Mouse (Mus musculus): Measurements from ENCODE around the gene Hmg20a.
"Not testable (repeated sequence)": the region's sequence is repeated elsewhere in the genome, so short reads cannot be mapped to it uniquely, and the experiment has no call there.

The Hmg20a gene

GRCm38 (mm10) chr9:56437300-56437892, 19.0 kb downstream of the Hmg20a start:
- DNase-seq (ENCODE audit: inconsistent age in 2 of 2, low spot score in 1 of 2), result not testable (repeated sequence)

- no peak for DNase-seq (ENCODE audit: inconsistent age in 2 of 2, low spot score in 1 of 2)
Measured at GRCm38 (mm10) chr9:56439699-56440098, 21.3 kb downstream of the Hmg20a start.

DNA sequence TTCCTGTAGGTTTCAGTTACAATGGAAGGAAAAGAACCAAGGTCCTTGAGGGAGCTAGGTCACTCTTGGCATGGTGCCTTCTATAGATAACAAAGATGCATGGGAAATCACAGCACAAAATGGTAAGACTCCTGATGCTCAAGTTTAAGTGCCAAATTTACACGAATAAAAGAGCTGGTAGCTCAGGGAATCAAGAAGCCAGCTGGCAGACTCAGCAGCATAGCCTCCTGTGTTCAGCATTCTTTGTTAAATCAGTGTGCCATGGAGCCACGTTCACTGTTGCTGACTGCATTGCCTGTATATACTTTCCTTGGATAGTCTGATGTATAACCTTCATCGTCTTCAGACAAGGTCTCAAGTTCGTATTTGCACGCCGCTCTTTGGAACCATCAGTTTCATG, 33.2 kb downstream of the Hmg20a start:
- no peak for DNase-seq (ENCODE audit: inconsistent age in 2 of 2, low spot score in 1 of 2)

DNA sequence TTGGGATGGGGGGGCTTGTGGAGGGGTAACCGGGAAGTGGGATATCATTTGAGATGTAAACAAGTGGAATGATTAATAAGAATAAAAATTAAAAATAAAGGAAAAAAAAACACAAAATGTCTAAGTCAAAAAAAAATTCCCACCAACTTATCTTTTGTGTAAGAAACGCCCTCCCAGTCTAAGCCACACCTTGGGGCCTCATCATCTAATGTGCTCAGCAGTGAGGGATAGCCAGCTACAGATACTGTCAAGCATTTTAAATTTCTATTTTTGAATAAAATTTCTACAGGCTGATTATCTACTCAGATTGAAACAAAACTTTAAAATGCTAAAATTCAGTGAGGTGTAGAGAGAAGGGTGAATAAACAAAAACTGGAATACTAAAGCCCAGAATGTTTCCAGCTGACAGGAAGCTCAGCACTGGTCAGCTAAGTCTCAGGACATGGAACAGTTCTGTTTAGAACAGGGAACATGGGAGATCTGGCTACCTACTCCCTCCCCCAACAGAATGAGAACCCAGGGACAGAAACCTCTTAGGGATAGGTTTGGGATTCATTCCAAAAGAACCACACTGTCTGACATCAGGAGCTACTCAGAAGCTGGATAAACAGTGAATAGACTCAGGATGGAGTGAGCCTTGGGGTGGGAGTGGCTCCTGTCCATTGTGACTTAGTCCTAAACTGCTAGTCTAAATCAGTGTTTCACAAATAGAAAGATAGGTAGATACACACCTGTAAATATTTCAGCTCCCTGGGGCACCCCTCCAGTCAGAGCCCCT, 34.8 kb downstream of the Hmg20a start:
- no peak for DNase-seq (ENCODE audit: inconsistent age in 2 of 2, low spot score in 1 of 2)

DNA sequence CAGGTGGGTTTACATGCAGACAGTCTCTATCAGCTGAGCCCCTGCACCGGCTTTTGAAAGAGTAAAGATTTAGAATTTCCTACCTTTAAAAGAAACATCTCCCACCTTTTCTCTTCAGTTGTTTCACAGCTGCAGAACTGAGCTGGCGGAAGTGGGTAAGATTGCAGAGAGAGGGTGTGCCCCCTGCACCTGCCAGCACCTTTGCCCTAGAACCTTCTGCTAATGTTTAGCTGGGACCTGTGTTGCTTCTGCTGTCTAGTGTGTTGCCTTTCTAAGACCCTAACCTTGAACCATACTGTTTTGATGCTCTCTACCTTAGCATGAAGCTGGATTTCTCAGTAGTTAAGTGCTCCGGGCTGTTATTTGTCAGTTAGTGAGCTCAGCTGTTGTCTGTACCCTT, 38.0 kb downstream of the Hmg20a start:
- no peak for DNase-seq (ENCODE audit: inconsistent age in 2 of 2, low spot score in 1 of 2)

DNA sequence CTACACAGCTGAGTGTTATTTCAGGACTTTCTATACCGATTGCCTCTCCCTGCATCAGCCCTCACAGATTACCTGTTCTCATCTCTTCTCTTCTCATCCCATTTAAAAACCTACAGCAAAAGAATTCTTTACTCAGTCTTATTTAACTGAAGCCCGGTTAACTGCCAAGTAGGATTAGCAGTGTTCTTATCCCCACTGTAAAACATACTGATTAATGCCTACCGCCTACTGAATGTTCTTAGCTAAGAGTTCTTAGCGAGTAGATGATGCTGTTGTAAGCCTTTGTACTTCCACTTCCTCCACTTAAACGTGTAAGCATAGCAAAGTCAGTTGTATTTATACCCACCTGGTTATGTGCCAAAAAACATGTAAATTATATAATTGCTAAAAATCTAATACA, 42.6 kb downstream of the Hmg20a start:
- DNase-seq (ENCODE audit: inconsistent age in 2 of 2, low spot score in 1 of 2), result no peak

GRCm38 (mm10) chr9:56462606-56463005, 44.2 kb downstream of the Hmg20a start:
- peak; percentile 26 to 67 for DNase-seq (ENCODE audit: inconsistent age in 2 of 2, low spot score in 1 of 2)

DNA sequence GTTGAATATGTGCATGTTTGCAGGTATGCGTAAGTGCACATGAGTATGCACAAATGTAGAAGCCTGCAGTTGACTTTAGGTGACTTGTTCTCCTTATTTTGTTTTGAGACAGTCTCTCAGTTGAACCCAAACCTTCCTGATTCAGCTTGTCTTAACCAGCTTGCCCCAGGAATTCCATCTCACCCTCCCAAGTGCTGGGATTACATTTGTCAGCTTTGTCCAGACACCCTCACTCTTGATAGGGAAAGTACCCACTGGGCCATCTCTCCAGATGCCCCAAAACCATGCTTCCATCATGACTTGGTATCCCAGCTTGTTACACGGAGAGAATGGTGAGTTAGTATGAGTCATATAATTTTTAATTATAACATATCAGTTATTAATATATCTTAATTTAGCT, 44.6 kb downstream of the Hmg20a start:
- DNase-seq (ENCODE audit: inconsistent age in 2 of 2, low spot score in 1 of 2), result no peak

GRCm38 (mm10) chr9:56463686-56464515, 45.5 kb downstream of the Hmg20a start:
- peak; percentile 41 to 82 for DNase-seq (ENCODE audit: inconsistent age in 2 of 2, low spot score in 1 of 2)

DNA sequence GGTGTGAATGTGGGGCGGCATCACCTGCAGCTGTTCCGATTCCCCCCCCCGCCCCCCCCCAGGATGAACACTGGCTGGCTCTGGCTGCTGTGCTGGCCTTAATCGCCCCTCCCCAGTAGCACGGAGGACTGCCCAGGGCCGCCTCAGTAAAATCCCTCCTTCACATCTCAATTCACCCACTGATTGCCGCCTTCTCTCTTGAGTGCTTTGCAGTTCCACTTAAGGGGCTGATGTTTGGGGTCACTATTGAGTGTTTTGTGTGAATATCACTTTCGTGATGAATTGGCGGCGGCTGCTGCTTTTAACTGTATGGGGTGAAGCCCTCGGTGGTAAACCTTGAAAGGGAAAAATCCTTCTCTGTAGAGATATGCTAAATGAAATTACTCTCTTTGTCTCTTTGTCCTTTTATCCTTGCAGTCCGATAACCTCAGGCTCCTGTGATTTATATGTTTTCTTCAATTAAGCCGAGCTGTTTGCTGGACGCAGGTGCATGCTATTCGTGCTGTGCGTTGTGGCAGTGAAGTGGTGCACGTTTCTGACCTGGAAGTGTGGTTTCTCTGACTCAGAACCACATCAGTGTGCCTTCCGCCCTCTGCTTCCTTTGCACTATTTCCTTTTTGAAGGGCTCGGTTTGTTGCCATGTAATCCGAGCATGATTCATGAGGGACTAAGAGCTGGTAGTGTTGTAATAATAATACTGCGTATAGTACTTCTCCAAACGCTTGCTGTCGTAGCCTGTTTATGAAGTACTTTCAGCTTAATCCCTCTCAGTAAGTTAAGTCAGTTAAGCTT, 46.6 kb downstream of the Hmg20a start:
- peak; percentile 66 to 90 for DNase-seq (ENCODE audit: inconsistent age in 2 of 2, low spot score in 1 of 2)

DNA sequence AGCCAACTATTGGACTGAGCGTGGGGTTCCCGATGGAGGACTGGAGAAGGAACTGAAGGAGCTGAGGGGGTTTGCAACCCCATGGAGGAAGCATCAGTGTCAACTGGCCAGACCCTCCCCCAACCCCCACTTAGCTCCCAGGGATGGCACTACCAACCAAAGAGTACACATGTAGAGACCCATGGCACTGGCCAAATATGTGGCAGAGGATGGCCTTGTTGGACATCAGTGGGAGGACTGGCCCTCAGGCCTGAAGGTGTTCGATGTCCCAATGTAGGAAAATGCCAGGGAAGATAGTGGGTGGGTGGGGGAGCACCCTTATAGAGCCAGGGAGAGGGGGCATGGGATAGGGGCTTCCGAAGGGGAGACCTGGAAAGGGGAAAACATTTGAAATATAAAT, 47.8 kb downstream of the Hmg20a start:
- DNase-seq (ENCODE audit: inconsistent age in 2 of 2, low spot score in 1 of 2), result peak in 1 of 2 experiments; percentile 45

DNA sequence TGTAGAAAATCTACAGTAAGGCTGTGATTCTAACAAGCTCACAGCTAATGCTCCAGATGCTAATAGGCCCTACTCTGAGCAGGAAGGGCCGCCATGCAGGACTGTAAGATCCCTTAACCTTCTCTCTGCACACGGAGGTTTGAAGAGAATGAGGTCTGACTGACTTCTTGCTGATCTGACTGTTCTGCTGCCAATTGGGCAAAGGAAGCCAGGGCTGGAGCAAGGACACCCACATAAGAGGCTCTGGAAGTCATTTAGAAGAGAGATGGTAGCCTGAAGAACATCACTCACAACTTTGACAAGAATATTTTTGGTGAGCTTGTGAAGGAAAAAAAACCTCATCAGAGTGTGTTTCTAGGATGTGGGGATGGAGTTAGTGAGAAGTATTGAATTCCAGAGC, 51.2 kb downstream of the Hmg20a start:
- DNase-seq (ENCODE audit: inconsistent age in 2 of 2, low spot score in 1 of 2), result peak; percentile 54 to 78

DNA sequence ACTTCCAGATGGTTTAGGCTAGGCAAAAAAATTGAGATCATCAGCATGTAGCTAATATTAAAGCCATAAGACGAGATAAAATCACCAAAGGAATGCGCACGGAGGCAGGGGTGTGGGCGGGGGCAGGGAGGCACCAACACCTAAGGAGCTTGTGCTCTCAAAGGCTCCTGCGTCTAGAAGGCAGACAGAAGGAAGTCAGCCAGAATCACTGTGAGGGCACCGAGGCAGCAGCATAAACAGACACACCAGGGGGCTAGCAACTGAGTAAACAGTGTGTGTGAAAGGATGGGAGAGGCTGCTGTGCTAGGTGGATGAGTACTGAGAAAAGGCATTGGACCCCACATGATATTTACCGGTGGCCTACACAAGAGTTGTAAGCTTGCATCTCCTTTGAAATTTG, 51.9 kb downstream of the Hmg20a start:
- DNase-seq (ENCODE audit: inconsistent age in 2 of 2, low spot score in 1 of 2), result no peak

DNA sequence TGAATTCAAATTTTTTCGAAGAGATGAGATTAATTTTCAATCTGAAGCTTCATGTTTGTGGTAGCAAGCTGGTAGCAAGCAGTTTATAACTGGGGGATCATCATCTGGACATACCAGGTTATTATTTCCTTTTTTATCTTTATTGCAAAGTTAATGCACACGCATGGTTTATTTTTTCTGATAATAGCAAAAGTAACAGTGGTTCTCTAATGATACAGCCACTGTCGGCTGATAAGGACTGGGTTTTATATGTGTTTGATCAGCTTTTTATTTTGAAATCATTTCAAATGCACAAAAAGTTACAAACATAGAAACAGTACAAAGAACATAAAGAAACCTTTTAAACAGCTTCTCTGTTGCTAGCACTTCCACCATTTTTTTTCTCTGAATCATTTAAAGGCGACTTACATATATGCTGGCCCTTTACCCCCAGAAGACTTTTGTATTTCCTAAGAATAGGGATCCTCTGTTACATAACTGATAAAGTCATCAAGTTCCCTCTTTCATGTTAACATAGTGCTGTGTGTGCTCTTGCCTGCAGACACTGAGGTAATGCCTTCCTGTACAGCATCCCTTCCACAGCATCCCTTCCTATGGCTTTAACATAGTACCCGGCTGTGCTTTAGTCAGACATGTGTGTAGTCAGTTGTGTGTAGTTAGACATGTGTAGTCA, 60.7 kb downstream of the Hmg20a start:
- DNase-seq (ENCODE audit: inconsistent age in 2 of 2, low spot score in 1 of 2), result peak in 1 of 2 experiments; percentile 15

- DNase-seq (ENCODE audit: inconsistent age in 2 of 2, low spot score in 1 of 2), result no peak
Measured at GRCm38 (mm10) chr9:56482623-56483022, 64.2 kb downstream of the Hmg20a start.

GRCm38 (mm10) chr9:56485423-56485822, 67.0 kb downstream of the Hmg20a start:
- DNase-seq (ENCODE audit: inconsistent age in 2 of 2, low spot score in 1 of 2), result no peak

DNA sequence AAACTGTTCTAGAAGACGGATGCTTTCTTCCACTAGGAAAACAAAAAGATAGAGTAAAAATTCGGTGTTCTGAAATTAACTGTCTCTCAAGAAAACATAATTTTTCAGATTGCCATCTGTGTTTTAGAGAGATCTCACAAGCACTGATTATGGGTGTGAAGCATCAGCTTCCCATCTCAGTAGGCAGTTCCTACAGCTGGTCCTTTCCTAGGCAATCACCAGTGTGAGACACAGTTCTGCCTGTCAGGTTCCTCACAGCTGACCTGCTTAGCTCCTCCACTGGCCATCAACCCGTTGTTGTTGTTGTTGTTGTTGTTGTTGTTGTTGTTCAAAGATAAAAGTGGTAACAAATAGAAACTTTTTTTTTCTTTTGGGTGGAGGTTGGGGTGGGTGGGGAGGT, 67.7 kb downstream of the Hmg20a start:
- no peak for DNase-seq (ENCODE audit: inconsistent age in 2 of 2, low spot score in 1 of 2)

DNA sequence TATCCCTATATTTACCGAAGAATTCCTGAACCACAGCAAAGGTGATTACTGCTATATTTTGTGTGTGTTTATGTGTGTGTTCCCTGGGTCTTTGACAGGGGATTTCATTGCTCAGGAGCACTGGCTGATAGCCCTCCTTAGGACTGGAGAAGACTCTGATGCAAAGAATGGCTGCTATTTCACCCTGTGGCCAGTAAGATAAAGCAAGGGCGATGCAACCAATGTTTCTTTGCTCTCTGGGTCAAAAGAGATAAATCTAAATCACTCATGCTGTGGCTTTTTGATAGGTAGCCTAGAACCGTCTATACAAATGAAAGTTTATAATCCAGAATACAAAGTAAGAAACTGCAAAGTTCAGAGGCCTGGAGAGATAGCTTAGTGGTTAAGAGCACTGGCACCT, 69.2 kb downstream of the Hmg20a start:
- DNase-seq (ENCODE audit: inconsistent age in 2 of 2, low spot score in 1 of 2), result no peak

DNA sequence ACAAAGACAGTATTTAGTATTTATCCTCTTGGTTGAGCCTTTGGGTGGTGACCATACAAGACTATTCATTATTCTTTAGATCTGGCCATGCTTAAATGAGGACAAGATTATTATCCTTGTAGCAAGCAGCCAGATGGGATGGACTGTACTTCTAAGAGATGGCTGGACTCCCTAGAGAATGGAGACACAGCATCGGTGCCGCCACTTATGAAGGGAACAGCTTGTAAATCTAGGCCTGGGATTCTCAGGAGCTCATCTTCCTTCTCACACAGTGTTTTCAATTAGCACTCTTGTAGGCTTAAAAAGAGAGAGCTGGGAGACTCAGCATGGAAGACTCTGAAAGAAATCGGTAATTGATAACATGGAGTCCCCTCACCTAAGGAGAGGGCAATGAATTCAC, 74.0 kb downstream of the Hmg20a start:
- DNase-seq (ENCODE audit: inconsistent age in 2 of 2, low spot score in 1 of 2), result no peak

DNA sequence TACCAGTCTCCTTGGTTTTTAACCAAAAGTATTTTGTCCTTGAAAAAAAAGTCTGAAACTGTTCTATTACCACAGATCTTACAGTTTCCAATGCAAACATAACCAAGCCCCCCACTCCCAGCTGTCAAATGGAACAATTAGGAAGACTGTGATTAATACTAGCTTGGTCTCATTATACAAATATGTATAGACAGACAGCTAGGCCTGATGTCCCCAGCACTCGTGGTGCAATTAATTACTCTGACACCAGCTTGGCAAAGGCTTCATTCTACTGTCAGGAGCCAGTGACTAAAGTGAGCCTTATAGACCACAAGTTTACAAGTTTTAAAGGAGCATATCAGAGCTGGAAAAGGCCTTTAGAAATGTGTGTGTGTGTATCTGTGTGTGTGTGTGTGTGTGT, 74.5 kb downstream of the Hmg20a start:
- peak in 1 of 2 experiments; percentile 78 for DNase-seq (ENCODE audit: inconsistent age in 2 of 2, low spot score in 1 of 2)

DNA sequence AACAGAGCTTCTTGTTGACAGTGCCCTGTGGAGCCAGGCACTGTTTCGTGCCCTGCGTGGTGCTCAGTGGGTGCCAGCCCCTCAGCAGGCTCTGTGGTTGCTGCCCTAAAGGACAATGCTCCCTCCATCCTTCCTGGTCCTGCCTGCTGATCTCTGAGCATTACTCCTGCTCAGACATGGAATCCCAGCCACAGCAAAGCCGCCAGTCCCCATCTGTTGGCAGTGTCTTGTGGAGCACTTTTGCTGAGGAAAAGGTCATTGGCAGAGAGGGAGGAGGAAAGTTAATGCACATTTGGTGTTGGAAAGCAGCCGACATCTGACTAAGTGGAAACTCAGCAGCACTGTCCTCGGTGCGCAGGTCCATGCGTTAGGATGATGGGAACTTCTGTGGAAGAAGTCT, 76.7 kb downstream of the Hmg20a start:
- DNase-seq (ENCODE audit: inconsistent age in 2 of 2, low spot score in 1 of 2), result no peak
